Mouse (Mus musculus): ENCODE results near the gene Asap2. TPM values are rescaled to one million over a fixed set of nuclear protein-coding genes. Genes with fewer than 3 reads are reported as not detected.
A peak's percentile ranks its signal among the peaks of the same experiment; 100 is the strongest.

The Asap2 gene
- total RNA-seq, 4 experiments from 2014 or later = 2.6 to 3.8 (median 3.0) TPM

DNA sequence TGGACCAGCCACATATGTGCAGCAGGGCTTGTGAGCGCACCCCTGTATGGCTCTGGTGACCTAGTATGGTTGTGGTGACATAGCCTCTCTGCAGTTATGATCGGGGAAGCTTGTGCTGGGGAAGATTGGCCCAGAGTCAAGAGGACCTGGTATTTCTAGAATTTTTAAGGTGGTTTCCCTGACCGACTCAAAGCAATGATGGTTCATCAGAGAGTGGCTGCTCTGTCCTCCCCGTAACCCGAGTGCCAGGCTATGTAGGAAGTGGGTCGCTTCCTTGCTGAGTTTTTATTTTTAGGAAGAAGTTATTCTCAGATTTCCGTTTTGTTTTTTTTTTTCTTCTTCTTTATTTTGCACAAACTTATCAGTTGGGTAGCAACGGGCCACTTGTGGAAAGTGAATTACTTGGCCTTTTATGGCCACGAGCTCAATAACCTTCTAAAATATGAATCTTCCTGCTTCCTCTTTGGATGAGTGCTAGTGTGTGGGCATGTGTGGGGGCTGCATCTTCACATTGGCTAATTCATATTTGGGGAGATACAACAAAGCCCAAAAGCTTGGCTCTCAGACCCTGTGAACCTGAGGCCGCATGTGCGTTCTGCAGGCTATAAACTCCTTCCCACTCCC lies 218.0 kb downstream of the Asap2 start:
- DNase-seq (ENCODE audit: low spot score in 2 of 2) = no peak

DNA sequence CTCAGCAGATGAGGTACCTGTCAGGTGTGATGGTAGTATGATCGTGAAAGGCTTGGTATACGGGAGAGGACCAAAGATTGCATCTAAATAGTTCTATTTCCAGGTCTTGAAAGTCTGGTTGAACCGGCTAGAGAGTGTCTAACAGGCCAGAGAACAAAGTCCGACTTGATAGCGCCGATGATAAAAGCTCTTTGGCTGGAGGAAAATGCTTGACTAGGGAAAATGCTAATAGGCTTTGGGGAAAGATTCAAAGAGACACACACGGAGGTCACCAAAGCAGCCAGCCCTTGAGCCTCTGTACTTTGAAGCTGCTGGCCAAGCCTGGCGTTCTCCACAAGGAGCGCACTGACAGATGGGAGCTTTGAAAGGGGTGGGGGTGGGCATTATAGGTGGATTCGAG lies 219.0 kb downstream of the Asap2 start:
- no peak for DNase-seq (ENCODE audit: low spot score in 2 of 2)

DNA sequence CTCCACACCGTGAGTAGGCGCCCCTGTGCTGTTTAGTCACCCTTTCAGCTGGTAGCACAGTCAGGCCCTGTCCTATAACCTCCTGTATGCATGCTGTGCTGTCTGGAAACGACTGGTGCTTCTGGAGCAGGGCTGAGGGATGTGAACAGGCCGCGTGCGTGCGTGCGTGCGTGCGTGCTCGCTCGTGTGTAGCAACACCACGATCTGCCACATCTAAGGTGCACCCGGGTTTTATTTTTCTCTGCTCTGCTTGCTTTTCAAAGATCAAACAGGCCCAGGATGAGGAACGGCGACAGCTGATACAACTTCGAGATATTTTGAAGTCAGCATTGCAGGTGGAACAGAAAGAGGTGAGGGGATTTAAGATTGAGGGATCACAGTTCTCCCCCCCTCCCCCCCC lies 222.6 kb downstream of the Asap2 start:
- no peak for DNase-seq (ENCODE audit: low spot score in 2 of 2)

DNA sequence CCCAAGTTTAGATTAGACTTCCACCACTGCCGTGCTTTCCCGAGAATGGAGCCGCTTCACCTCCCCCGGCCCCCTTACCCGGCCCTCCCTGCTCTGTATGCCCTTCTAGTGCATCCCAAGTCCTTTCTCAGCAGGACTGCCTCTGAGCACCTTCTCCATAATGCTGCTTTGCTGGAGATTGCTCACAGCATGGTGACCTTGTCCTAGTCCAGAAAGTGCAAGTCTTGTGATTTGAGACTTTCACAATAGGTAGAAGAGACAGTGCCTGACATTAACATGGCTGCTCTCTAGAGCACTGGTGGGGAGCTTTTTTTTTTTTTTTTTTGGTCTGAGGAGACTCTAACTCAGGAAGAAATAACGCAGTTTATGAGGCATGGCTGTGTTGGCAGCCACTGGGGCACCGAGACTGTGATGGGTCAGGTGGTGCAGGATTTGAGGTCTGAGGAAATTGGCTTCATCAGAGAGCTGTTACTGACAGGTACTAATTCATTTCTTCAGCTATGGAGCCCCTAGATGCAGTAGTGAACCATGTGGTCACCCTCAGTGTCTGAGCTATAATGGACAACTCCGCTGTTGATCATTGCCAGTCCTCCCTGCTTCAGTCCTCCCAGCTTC lies 224.4 kb downstream of the Asap2 start:
- DNase-seq (ENCODE audit: low spot score in 2 of 2) = no peak

DNA sequence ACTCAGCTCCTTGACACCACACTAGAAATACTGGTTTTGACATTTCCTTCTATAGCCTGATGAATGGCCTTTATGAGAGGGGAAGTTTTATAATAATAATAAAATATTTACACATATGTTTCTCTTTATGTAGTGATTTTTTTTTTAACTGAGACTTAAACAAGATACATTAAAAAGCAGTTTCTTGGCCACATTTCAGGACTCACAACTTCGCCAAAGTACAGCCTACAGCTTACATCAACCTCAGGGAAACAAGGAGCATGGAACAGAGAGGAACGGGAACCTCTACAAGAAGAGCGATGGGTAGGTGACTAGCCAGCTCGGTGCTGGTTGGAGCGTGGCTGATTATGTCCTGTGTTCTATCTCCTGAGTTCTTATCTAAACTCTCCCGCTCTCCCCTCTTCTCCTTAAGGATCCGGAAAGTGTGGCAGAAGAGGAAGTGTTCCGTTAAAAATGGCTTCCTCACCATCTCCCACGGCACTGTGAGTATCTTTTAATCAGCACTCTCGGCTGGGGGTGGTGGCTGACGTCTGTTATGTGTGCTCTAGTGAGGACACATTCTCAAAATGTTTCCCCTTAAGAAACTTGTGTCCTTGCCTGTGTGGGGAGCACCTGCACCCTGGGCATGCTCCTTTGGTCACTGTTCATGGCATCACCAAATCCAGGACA lies 227.7 kb downstream of the Asap2 start:
- no peak for DNase-seq (ENCODE audit: low spot score in 2 of 2)

DNA sequence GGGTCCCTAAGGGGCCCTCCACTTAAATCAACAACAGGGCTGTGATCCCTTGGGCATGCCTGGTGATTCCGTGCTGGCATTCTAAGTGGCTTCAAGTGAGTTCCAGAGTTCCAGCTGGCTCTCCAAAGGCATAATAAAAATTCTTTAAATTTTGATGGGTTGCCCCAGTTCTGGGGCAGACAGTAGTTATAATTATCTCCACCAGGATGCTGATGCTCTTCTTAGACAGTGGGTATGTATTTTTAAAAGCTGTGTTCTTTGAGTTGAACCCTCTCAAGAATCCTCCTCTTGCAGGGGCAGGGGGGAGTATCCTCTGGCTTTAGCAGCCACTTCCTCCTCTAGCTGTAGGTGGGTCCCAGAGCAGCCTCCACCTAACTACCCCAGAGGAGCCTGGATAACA lies 230.3 kb downstream of the Asap2 start:
- DNase-seq (ENCODE audit: low spot score in 2 of 2) = no peak

DNA sequence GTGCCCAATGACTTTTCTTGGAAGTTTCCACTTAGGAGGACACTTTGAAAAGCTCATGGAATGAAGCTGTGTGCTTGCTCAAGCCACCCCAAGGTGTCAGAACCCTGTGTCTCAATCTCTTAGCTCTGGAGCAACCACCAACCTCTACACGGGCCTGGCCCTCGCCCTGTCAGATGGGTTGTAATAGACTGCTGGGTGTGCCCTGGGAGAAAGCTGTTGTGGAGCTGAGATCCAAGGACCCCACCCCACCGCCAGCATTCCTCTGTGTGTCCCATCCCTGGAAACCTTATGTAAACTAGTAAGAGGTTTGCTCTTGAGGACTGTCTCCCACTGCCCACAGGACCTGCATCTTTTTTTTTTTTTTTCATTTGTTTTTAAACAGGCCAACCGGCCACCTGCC lies 233.7 kb downstream of the Asap2 start:
- DNase-seq (ENCODE audit: low spot score in 2 of 2) = no peak

DNA sequence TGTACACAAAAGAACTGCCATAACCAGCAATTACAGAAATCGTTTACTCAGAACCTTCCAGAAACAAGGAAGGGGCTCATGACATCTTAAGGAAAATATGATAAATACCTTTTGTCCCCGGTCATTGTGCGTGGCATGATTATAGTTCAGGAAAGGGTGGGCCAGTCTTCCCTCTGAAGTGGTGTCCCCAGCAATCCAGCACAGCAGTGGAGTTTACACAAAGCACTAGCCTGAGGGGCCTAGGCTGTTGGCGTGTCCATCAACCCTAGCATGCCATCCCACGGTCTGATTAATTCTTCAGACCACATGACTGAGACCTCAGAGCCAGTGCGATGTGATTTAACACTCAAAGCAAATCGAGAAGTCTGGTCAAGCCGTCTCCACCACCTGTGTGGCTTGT lies 235.1 kb downstream of the Asap2 start:
- no peak for DNase-seq (ENCODE audit: low spot score in 2 of 2)

DNA sequence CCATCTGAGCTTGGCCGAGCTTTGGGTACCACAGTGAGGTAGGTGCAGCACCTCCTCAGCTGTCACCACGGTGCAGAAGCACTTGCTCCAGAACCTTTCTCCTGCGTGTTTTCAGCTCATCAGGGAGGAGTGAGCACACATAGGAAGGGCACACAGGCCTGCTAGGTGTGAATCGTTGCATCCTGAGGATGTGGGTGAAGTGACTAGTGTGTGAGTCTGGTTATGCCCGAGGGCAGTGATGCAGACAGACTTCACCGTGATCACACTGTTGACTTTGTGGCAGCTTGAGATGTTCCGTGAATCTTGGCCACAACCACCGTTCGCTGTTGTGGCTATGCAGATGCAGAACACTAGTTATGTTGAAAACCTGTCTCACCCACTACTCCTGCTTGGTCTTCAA lies 236.1 kb downstream of the Asap2 start:
- no peak for DNase-seq (ENCODE audit: low spot score in 2 of 2)

DNA sequence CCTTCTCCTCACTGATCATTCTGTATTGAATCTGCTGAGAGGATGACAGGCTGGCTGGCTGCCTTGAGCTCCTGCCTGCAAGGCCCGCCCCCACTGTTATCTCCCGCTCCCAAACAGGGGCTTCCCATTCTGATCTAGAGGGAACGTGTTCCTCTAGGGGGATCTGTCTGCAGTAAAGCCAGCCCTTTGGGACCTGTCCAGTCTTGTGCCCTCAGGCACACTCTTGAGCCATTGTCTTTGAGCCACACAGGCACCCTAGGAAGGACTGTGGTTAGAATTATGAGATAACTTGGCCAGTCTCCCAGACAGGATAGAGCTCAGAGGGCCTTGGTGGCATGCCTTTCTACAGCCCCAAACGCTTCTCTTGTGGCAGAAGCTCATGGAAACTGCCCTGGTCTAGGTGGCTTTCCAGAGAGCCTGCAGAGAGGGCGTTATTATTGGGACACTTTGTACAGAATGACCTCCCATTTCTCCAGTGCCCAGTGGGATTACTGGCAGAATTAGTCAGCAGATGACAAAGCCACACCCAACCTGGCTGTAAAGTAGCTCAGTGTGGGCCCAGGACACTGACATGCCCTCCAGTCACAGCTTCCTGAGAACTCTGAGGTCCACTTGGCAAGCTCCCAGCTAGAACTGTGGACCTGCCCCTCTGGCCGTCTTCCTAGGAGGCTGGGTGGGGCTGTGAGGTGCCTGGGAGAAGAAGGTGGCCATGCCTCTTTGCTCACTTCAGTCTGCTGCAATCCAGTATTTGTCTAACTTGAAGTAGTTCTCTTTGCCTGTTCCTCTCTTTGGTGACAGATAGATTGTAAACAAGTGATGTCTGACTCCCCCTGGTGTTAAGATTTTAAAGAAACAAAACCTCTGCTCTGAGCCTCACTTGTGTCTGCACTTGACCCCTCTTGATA lies 237.1 kb downstream of the Asap2 start:
- DNase-seq (ENCODE audit: low spot score in 2 of 2) = peak; percentile 55 to 59

DNA sequence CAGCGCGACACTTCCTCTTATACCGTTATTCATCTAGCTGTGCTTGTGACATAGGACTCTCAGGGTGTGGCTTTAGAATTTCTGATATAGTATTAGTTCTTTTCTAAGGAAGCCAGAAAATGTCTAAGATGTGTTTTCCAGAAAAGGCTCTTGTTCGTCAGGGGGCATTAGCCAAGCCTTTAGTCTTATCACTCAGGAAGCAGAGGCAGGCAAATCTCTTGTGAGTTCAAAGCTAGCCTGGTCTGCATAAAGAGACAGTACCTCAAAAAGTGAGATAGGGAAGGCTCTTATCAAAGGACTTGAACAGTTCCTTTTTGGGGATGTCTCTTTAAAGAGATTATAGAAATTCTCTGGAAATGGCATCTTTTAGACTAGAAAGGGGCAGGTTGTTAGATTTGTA lies 238.4 kb downstream of the Asap2 start:
- DNase-seq (ENCODE audit: low spot score in 2 of 2) = no peak

DNA sequence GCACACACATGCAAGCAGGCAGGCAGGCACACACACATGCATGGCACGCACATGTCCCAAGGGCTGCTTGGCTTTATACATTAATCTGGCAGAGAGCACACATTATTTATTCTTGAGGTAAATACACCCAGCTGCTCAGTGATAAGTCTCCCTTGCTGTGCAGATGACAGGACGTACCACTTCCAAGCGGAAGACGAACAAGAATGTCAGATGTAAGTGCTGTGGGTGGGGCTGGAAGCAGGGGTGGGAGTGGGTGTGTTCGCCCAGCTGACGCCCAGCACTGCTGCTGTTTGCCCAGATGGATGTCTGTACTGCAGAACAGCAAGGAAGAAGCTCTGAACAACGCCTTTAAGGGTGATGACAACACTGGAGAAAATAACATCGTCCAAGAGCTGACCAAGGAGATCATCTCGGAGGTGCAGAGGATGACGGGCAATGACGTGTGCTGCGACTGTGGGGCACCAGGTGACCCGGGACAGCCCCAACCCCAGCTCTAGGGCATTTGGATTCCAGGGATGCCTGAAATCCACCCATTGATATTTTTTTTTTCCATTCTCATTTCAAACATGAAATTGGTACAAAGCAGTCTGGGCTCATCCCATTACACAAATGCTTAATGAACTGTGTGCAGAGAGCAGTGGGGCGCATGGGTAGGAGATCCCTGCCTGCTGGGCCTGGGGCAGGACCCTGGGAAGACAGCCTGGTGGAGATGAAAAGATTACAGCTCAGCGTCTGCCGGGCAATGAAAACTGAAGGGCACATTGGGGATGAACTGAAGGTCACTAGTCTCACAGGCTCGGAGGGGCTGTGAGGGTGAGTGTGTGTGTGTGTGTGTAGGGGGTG lies 239.0 kb downstream of the Asap2 start:
- DNase-seq (ENCODE audit: low spot score in 2 of 2) = no peak

DNA sequence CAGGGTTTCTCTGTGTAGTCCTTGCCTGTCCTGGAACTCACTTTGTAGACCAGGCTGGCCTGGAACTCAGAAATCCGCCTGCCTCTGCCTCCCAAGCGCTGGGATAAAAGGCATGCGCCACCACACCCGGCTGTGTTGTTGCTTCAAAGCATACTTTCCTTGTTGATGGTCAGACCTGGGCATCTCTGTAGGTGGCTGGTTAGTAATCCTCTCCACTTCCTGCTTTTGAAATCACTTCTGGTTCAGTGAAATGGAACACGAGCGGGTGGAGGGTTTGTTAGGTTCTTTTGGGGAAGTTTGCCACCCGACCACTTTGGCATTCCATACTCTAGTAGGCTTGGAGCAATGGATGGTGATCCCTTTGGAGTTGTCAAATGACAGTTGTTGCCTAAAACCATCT lies 243.5 kb downstream of the Asap2 start:
- no peak for DNase-seq (ENCODE audit: low spot score in 2 of 2)

DNA sequence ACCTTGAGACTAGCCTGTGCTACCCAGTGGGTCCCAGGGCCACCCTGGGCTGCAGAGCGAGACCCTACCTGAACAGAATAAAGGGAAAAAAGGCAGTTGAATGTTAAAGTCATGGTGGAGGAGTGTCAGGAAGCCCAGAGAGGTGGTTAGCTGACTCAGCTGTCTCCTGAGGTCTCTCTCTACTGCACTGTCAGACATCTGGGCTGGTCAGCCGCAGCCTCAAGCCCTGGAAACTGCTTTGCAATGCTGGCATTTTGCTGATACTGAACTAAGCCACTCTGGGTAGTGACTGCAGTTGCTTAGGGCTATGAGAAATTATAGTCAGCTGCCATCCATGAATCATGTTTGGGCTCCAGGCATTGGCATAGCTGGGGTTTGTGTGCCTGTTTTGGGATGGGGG lies 244.3 kb downstream of the Asap2 start:
- no peak for DNase-seq (ENCODE audit: low spot score in 2 of 2)

DNA sequence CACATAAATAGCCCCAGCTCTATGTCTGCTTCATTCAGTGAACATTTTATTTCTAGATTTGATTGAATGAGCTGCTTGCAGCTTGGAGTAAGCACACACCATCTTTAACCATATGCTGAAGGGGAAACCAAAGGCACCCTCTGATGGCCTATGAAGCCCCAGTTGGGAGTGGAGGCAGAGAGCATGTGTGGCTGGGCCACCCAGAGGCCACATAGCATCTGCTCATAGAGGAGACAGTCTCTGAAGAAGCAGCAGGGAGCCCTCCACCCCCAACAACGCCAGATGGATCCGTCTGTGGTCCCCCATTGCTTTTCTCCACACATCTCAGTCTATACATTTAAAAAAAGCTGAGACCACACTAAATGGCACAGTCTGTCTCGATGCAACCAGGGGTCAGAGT lies 251.7 kb downstream of the Asap2 start:
- no peak for DNase-seq (ENCODE audit: low spot score in 2 of 2)

DNA sequence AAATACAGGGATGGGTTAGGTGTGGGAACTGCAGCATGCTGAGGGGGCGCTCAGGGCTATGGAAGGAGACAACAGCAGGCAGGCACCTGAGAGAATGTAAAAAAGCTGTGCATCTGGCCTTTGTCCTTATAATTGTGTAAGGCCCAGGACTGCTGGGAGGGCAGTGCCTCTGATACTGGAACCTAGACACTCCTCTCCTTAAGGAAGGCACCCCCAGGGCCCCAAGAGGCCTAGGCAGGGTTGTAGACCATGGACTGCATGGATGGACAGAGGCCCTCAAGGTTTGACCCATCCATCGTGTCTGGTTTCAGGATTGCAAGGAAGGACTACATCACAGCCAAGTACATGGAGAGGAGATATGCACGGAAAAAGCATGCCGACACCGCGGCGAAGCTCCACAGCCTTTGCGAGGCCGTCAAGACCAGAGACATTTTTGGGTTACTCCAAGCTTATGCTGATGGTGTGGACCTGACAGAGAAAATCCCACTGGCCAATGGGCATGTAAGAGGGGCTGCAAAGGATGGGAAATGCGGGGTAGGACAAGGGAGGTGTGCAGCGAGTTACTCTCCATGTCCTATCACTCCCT lies 254.2 kb downstream of the Asap2 start:
- DNase-seq (ENCODE audit: low spot score in 2 of 2) = no peak

DNA sequence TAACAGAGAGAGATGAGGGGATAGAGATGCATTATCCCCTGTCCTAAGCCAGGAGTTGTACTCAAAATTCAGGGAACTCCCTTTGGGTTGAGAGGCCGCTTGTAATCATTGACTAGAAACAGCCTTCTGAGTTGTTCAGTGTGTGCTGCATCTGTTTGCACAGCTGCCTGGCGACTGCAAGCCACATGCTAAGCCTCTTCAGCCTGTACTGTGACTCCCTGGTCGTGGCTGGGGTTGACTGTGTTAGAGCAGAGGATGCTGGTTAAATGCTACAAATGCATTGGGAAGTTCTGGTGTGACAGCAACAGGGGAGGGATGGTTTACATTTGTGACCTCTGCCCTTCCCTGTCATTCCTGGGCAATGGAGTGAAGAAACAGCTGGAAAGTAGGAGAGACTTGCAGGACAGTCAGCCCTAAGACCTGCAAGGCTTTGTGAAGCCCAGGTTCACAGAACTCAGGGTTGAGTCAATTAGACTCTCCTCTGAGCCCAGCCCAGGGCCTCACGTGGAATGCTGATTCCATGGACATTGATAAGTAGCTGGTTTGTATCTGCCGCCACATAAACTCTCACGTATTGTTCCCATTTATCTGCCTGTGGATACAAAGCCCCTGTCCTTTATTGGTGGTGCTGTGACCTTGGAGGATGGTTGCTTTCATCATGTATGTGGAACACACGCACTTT lies 257.6 kb downstream of the Asap2 start:
- no peak for DNase-seq (ENCODE audit: low spot score in 2 of 2)

DNA sequence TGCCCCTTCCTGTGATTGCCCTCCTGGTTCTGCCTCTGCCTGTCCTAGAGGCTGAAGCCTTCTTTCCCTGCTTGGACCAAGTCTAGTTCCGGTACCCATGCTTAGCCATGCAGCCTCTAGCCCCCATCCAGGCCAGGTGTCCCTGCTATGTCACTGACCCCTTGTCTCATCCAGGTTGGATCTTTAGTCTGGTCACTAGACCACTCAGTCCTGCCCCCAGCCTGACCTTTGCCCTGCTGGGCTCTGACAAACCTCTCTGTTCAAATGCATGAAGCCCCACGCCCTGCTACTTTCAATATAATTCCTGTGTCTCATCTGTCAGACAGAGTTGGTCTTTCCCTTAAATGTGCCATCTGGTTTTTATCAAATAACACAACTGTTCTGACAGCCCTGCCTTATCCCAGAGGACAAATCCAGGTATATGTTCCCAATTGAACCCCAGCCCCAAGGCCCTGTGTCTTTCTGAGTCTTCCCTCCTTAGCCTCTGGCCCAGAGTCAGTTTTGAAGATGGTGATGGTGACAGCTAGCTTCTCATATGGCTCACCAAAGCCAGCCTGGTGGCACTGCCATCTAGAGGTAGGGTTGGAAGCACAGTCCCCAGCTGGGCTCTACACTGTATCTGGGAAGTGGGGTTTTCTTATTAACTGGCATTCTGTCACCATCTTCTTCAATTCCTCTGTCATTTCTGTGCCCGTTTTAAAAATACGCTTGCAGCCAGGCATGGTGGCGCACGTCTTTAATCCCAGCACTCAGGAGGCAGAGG lies 270.4 kb downstream of the Asap2 start:
- DNase-seq (ENCODE audit: low spot score in 2 of 2) = no peak

DNA sequence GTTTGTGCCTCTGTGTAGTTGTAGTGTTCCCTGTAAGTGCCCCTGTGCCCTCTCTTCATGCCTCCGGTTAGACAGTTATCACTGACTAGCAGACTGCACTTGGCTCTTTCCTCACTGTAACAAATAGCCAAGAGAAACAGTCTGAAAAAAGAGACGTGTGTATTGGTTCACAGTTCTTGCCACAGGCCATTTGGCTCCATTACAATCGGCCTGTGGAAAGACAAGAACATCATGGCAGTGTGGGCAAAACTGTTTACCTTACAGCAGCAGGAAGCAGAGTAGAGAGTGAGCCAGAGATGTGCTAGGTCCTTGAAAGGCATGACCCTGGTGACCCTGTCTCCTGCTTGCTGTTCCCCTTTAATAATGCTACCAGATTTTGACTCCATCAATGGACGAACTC lies 271.3 kb downstream of the Asap2 start:
- no peak for DNase-seq (ENCODE audit: low spot score in 2 of 2)
